Mouse (Mus musculus): ENCODE results near the gene Spon1.

Gene Spon1

GRCm38 (mm10) chr7:114090231-114090630 is 324.4 kb downstream of the Spon1 start:
- DNase-seq (ENCODE audit: low spot score), result no peak

GRCm38 (mm10) chr7:114090892-114091545 is 325.2 kb downstream of the Spon1 start:
- DNase-seq (ENCODE audit: low spot score), result no peak

All from ovary, postnatal 10 days (tissue).